Mouse (Mus musculus): ENCODE data around the gene Rcvrn. TPM values are rescaled to one million over a fixed set of nuclear protein-coding genes. Genes with fewer than 3 reads are reported as not detected.

The Rcvrn gene
- total and polyA plus RNA-seq, 3 experiments, result not detected

DNA sequence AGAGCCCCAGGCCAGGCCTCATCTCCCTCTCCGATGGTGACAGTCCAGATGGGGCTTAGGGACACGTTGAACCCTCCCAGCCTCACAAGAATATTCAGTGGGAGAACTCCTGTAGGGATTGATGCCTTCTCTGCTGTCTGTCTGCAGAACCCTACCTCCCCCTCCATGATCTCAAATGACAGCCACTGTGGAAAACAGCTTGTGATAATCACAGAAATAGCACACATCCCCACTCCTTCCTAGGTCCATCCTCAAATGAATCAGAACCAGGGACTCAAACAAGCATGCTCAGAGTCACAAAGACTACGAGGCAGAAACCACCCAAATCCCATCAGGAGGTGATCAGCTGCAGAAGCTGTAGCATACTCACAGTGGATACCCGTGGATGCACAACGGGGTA is 29.0 kb upstream of the Rcvrn start:
- DNase-seq (ENCODE audit: low spot score), result no peak
- H3K4me3 ChIP-seq (ENCODE audit: low read depth, low read length), result no peak overlapping the region
- H3K36me3 ChIP-seq (replicated peaks), result no peaks in the 10 kb centered on the region

DNA sequence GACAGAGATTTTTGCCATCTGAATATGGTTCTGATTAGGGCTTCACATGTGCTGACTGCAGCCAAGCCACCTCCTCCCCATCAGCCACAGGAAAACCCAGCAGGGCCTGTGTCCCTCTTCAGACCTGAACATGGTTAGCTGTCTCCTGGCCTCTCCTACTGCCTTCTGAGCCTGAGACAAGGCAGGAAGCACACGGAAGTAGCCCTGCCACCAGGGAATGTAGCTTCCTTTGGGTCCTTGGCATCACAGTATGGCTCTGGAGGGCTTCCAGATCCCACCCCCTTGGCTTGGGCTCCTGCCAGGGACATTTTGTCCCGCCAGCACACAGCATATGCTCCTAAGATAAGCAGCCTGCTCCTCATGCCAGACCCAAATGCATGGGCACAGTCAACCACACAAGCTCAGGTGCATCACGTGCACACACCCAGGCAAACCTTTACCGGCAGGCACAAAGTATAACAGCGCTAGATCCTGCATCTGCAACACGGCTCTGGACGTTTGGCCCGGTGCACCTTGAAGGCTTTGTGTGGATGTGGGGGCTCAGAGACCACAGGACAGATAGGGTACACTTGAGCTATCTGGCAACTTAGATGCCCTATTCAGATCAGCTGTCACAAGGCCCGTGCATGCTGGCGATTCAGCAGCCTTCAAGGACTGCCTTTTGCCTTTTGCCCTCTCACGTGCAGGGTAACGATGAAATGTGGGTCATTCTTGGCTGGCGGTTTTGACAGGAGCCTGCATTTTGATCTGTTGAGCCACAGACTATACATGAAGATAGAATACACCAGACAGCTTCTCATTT is 27.4 kb upstream of the Rcvrn start:
- H3K9me3 ChIP-seq (replicated peaks), result peaks cover 81% of the 10 kb centered on the region
- no peaks in the 10 kb centered on the region for H3K36me3 ChIP-seq (replicated peaks)
- peak overlapping the region; percentile 13; the same call in 1 of the 2 replicates for H3K4me3 ChIP-seq (ENCODE audit: low read depth, low read length)
- DNase-seq (ENCODE audit: low spot score) (no peak), ATAC-seq (ENCODE audit: extremely low read depth, insufficient number of reproducible peaks, low FRiP score, poor library complexity, severe bottlenecking) (no peak)
- H3K4me1 ChIP-seq (ENCODE audit: insufficient read depth, low read depth, low read length), result no peaks in the 10 kb centered on the region
- TF ChIP-seq TAL1 (conservative IDR thresholded peaks at IDR 0.05; ENCODE audit: low read depth, low read length), result no peak
- no peak for TF ChIP-seq POLR2AphosphoS5 (IDR thresholded peaks at IDR 0.05; ENCODE audit: insufficient replicate concordance, low read depth, low read length)
- TF ChIP-seq CTCF (IDR thresholded peaks at IDR 0.05; ENCODE audit: low read depth, low read length), result no peak
- no peak for TF ChIP-seq GATA1 (IDR thresholded peaks at IDR 0.05; ENCODE audit: borderline replicate concordance, low read length)
- TF ChIP-seq GATA2 (IDR thresholded peaks at IDR 0.05; ENCODE audit: borderline replicate concordance, low read depth, low read length), result no peak
- H3K27me3 ChIP-seq (ENCODE audit: insufficient read depth, low read length), result no peaks in the 10 kb centered on the region

More for the DNA sequence above, 29.0 kb upstream of the Rcvrn start:
- no peak for ATAC-seq (ENCODE audit: extremely low read depth, insufficient number of reproducible peaks, low FRiP score, poor library complexity, severe bottlenecking)
- Histone ChIP-seq H3K9me3 (replicated peaks) (peaks cover 80% of the 10 kb centered on the region), H3K27me3 (ENCODE audit: insufficient read depth, low read length) (no peaks in the 10 kb centered on the region), H3K4me1 (ENCODE audit: insufficient read depth, low read depth, low read length) (no peaks in the 10 kb centered on the region)
- TF ChIP-seq GATA1 (IDR thresholded peaks at IDR 0.05; ENCODE audit: borderline replicate concordance, low read length), result no peak
- TF ChIP-seq CTCF (IDR thresholded peaks at IDR 0.05; ENCODE audit: low read depth, low read length), result no peak
- no peak for TF ChIP-seq GATA2 (IDR thresholded peaks at IDR 0.05; ENCODE audit: borderline replicate concordance, low read depth, low read length)
- TF ChIP-seq TAL1 (conservative IDR thresholded peaks at IDR 0.05; ENCODE audit: low read depth, low read length), result no peak
- TF ChIP-seq POLR2AphosphoS5 (IDR thresholded peaks at IDR 0.05; ENCODE audit: insufficient replicate concordance, low read depth, low read length), result no peak

DNA sequence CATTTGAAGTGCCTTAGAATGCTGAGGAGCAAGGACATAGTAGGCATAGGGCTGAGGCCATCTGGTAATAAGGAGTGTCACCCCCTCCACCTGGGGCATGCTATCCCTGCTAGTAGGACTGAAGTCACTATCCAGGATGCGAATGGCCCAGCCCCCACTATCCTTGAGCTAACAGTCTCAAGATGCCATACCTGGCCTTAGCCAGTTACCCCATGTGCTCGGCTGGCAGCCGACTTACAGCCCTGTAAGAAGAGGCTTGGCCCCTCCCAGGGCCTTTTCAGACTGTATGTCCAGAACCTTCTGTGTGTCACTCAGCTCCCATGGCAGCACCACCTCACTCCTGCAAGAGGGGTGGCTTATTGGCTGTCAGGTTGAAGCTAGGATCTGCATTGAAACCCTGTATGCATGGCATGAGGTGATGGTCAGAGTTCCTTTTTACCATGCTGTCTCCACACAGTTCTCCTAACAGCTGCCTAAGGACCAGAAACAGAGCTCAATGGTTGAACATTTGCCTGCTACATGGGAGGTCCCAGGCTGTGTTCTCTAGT is 26.6 kb upstream of the Rcvrn start:
- no peak for DNase-seq (ENCODE audit: low spot score)
- H3K4me3 ChIP-seq (ENCODE audit: low read depth, low read length), result no peak overlapping the region
- no peaks in the 10 kb centered on the region for H3K36me3 ChIP-seq (replicated peaks)
- H3K9me3 ChIP-seq (replicated peaks), result peaks cover 80% of the 10 kb centered on the region
- no peaks in the 10 kb centered on the region for H3K4me1 ChIP-seq (ENCODE audit: insufficient read depth, low read depth, low read length)
- no peak for ATAC-seq (ENCODE audit: extremely low read depth, insufficient number of reproducible peaks, low FRiP score, poor library complexity, severe bottlenecking)
- TF ChIP-seq GATA1 (IDR thresholded peaks at IDR 0.05; ENCODE audit: borderline replicate concordance, low read length) (no peak), GATA2 (IDR thresholded peaks at IDR 0.05; ENCODE audit: borderline replicate concordance, low read depth, low read length) (no peak)
- H3K27me3 ChIP-seq (ENCODE audit: insufficient read depth, low read length), result no peaks in the 10 kb centered on the region

DNA sequence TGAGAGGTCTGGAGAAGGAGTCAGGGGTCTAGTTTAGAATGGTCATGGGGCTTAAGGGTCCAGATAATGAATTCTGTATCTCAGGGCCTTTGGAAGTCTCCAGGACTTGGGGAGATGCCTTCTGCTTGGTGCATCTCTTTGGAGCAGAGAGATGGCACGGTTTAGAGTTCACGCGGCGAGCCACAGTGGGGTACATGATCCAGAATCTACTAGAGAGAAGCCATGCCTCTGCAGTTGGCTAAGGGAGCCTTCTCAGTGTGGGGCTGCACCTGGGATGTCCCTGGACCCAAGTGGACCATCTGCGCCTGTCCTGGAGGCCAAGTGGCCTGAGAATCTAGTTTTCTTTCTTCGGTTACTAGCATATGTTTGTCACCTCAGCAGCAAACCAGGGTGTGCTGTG is 25.1 kb upstream of the Rcvrn start:
- Histone ChIP-seq H3K4me1 (ENCODE audit: insufficient read depth, low read depth, low read length) (no peaks in the 10 kb centered on the region), H3K9me3 (replicated peaks) (peaks cover 78% of the 10 kb centered on the region), H3K4me3 (ENCODE audit: low read depth, low read length) (no peak overlapping the region), H3K27me3 (ENCODE audit: insufficient read depth, low read length) (no peaks in the 10 kb centered on the region), H3K36me3 (replicated peaks) (no peaks in the 10 kb centered on the region)
- TF ChIP-seq GATA1 (IDR thresholded peaks at IDR 0.05; ENCODE audit: borderline replicate concordance, low read length), result no peak
- ATAC-seq (ENCODE audit: extremely low read depth, insufficient number of reproducible peaks, low FRiP score, poor library complexity, severe bottlenecking), result no peak
- DNase-seq (ENCODE audit: low spot score), result no peak

DNA sequence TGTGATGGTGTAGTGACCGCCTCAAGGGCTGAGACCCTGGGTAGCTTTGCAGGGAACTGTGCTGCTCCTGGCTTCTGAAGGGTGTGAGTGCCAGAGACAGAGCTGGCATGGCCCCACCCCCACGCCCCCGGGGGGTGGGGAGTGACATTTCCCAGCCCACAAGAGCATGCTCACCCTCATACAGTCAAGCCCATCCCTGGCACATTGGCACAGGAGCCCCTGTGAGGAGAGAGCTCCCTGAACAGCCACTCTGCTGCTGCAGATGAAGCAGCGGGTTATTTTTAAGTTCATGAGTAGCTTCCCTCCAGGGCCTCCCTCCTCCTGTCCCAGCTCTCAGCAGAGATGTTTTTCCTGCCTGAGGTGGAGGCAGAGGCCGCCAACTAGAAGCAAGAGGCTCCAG is 23.0 kb upstream of the Rcvrn start:
- no peaks in the 10 kb centered on the region for H3K27me3 ChIP-seq (ENCODE audit: insufficient read depth, low read length)
- no peak for DNase-seq (ENCODE audit: low spot score)
- ATAC-seq (ENCODE audit: extremely low read depth, insufficient number of reproducible peaks, low FRiP score, poor library complexity, severe bottlenecking), result no peak

DNA sequence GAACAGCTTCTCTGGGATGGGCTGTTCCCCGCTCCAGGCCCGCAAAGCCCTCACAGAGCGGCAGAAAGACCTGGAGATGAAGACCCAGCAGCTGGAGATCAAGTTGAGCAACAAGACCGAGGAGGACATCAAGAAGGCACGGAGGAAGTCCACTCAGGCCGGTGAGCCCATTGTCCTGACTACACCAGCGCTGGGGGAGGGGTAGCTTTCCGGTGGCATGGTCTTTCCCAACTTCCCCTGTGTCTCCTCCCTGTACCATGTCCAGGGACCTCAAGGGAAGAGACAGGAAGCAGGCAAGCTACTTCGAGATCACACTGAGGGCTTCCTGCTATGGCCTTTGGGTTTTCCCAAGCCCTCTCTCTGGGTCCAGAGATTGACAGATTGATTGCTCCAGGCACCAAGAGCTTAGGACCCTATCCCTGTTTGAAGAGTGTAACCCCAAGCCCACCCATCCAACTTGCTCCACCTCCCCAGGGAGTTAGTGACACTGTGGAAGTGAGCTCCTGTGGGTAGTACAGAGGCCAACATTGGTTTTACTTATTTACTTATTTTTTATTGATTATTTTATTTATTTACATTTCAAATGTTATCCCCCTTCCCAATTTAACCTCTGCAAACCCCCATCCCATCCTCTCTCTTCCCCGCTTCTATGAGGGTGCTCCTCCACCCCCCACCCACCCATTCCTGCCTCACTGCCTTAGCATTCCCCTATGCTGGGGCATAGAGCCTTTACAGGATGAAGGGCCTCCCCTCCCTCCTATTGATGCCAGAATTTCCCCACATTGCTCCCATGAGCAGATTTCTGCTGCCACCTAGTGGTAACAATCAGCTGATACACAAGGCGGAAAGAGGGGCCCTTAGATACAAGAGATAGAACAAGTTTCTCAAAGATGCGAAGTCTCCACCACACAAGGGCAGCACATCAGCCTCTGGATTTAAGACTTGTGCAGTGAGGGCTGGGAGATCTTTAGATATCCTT is 19.3 kb upstream of the Rcvrn start:
- DNase-seq (ENCODE audit: low spot score), result no peak
- no peaks in the 10 kb centered on the region for H3K4me1 ChIP-seq (ENCODE audit: insufficient read depth, low read depth, low read length)
- H3K36me3 ChIP-seq (replicated peaks), result no peaks in the 10 kb centered on the region
- ATAC-seq (ENCODE audit: extremely low read depth, insufficient number of reproducible peaks, low FRiP score, poor library complexity, severe bottlenecking), result no peak
- H3K27me3 ChIP-seq (ENCODE audit: insufficient read depth, low read length), result no peaks in the 10 kb centered on the region
- H3K4me3 ChIP-seq (ENCODE audit: low read depth, low read length), result no peak overlapping the region
- H3K9me3 ChIP-seq (replicated peaks), result peaks cover 76% of the 10 kb centered on the region
- TF ChIP-seq GATA1 (IDR thresholded peaks at IDR 0.05; ENCODE audit: borderline replicate concordance, low read length) (no peak), TAL1 (conservative IDR thresholded peaks at IDR 0.05; ENCODE audit: low read depth, low read length) (no peak), POLR2AphosphoS5 (IDR thresholded peaks at IDR 0.05; ENCODE audit: insufficient replicate concordance, low read depth, low read length) (no peak), GATA2 (IDR thresholded peaks at IDR 0.05; ENCODE audit: borderline replicate concordance, low read depth, low read length) (no peak), CTCF (IDR thresholded peaks at IDR 0.05; ENCODE audit: low read depth, low read length) (no peak)

More for the DNA sequence above, 23.0 kb upstream of the Rcvrn start:
- Histone ChIP-seq H3K9me3 (replicated peaks) (peaks cover 74% of the 10 kb centered on the region), H3K4me1 (ENCODE audit: insufficient read depth, low read depth, low read length) (no peaks in the 10 kb centered on the region), H3K4me3 (ENCODE audit: low read depth, low read length) (no peak overlapping the region), H3K36me3 (replicated peaks) (no peaks in the 10 kb centered on the region)
- TF ChIP-seq POLR2AphosphoS5 (IDR thresholded peaks at IDR 0.05; ENCODE audit: insufficient replicate concordance, low read depth, low read length), result no peak
- no peak for TF ChIP-seq GATA1 (IDR thresholded peaks at IDR 0.05; ENCODE audit: borderline replicate concordance, low read length)
- TF ChIP-seq TAL1 (conservative IDR thresholded peaks at IDR 0.05; ENCODE audit: low read depth, low read length), result no peak
- TF ChIP-seq GATA2 (IDR thresholded peaks at IDR 0.05; ENCODE audit: borderline replicate concordance, low read depth, low read length), result no peak
- no peak for TF ChIP-seq CTCF (IDR thresholded peaks at IDR 0.05; ENCODE audit: low read depth, low read length)

Data from G1E (cell line).